Mouse (Mus musculus) frontal cortex, postnatal 10 days (tissue): Measurements from ENCODE around the gene Tcf19.
"Not testable (repeated sequence)": the region's sequence is repeated elsewhere in the genome, so short reads cannot be mapped to it uniquely, and the experiment has no call there.

Source experiments
- DNase-seq, 2 experiments: peaks; one replicate each; pipeline ENCODE4 v3.0.0; 2022; ENCODE audit warnings: low spot score in 2 of 2, mixed read lengths in 1 of 2

Tcf19 gene

DNA sequence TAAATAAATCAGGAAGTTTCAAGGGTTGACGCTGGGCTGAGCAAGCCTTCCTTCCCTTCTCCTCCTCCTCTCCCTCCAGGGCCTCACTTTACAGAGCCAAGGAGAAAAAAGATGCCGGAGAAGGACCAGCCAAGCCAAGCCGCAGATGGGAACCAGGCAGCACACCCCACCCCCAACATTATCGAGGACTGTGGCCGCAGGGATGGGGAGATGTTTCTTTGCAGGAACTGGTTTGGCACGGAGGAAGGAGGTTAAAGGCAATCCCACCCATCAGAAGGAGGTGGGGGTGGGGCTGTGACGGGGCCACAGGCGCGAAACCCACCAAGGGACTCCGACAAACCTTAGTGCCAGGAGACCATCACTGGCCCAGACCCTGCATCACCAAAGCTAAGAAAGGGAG, 29.9 kb downstream of the Tcf19 start:
- no peak for DNase-seq

GRCm38 (mm10) chr17:35485702-35486101, 30.9 kb downstream of the Tcf19 start:
- no peak for DNase-seq

- peak in 1 of 2 experiments; percentile 32 for DNase-seq
These were observed 32.6 kb downstream of the Tcf19 start for GRCm38 (mm10) chr17:35484066-35484465.

GRCm38 (mm10) chr17:35469842-35470751, 46.5 kb downstream of the Tcf19 start, which contains the start of gene H2-Q10:
Gene H2-Q10 (plus strand): TSS chr17:35470089.
- no peak for DNase-seq

DNA sequence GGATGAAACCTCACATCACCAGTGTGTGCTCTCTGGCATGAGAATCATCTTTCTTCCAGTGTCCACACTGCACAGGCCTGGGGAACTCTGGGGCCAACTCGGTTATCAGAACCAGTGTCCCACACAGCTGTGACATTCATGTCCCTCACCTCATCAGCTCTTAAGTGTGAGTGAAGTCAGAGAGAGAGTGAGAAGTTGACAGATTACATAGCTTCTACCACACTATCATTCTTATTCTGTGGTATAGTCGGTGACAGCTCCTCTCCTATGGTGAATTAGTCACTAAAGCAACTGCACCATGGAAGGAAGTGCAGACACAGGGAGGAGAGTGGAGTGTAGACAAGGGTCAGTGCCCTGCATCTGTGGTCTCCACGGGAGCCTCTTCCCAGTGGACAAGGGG, 47.7 kb downstream of the Tcf19 start:
- DNase-seq, result not testable (repeated sequence)

GRCm38 (mm10) chr17:35465651-35466050, 51.0 kb downstream of the Tcf19 start:
- DNase-seq, result not testable (repeated sequence)
